Mouse (Mus musculus): Measurements from ENCODE around the gene Tnfrsf17. TPM values are rescaled to one million over a fixed set of nuclear protein-coding genes. Genes with fewer than 3 reads are reported as not detected.
"Not testable (repeated sequence)": the region's sequence is repeated elsewhere in the genome, so short reads cannot be mapped to it uniquely, and the experiment has no call there.

Gene Tnfrsf17
- 1.7 TPM in 1 of 2 replicates, not detected in the other for total RNA-seq (2015)
- total RNA-seq (2017) = 0.18 TPM in 1 of 2 replicates, not detected in the other

GRCm38 (mm10) chr16:11313512-11313911 lies at the start of gene Tnfrsf17:
Tnfrsf17 (plus strand) TSS chr16:11313812.
- no peak for ATAC-seq (ENCODE audit: poor library complexity, severe bottlenecking)

GRCm38 (mm10) chr16:11266556-11266955 lies 47.1 kb upstream of the Tnfrsf17 start:
- no peak for ATAC-seq (ENCODE audit: poor library complexity, severe bottlenecking)

GRCm38 (mm10) chr16:11269808-11270207 lies 43.8 kb upstream of the Tnfrsf17 start:
- no peak for ATAC-seq (ENCODE audit: poor library complexity, severe bottlenecking)

GRCm38 (mm10) chr16:11270642-11271041 lies 43.0 kb upstream of the Tnfrsf17 start:
- peak; percentile 47; the same call in 1 of the 2 replicates for ATAC-seq (ENCODE audit: poor library complexity, severe bottlenecking)

- ATAC-seq (ENCODE audit: poor library complexity, severe bottlenecking) = no peak
These were observed 42.5 kb upstream of the Tnfrsf17 start for GRCm38 (mm10) chr16:11271073-11271472.

GRCm38 (mm10) chr16:11276888-11277287 lies 36.7 kb upstream of the Tnfrsf17 start:
- ATAC-seq (ENCODE audit: poor library complexity, severe bottlenecking) = no peak

- ATAC-seq (ENCODE audit: poor library complexity, severe bottlenecking) = no peak
These were observed 34.8 kb upstream of the Tnfrsf17 start for GRCm38 (mm10) chr16:11278778-11279177.

- no peak for ATAC-seq (ENCODE audit: poor library complexity, severe bottlenecking)
These were observed 30.9 kb upstream of the Tnfrsf17 start for GRCm38 (mm10) chr16:11282655-11283232.

- peak; percentile 43; the same call in 1 of the 2 replicates for ATAC-seq (ENCODE audit: poor library complexity, severe bottlenecking)
These were observed 28.7 kb upstream of the Tnfrsf17 start for GRCm38 (mm10) chr16:11284881-11285280.

GRCm38 (mm10) chr16:11285949-11286348 lies 27.7 kb upstream of the Tnfrsf17 start:
- no peak for ATAC-seq (ENCODE audit: poor library complexity, severe bottlenecking)

GRCm38 (mm10) chr16:11288873-11289272 lies 24.7 kb upstream of the Tnfrsf17 start:
- ATAC-seq (ENCODE audit: poor library complexity, severe bottlenecking) = not testable (repeated sequence)

- ATAC-seq (ENCODE audit: poor library complexity, severe bottlenecking) = not testable (repeated sequence)
These were observed 18.0 kb upstream of the Tnfrsf17 start for GRCm38 (mm10) chr16:11295583-11295982.

GRCm38 (mm10) chr16:11297700-11298099 lies 15.9 kb upstream of the Tnfrsf17 start:
- not testable (repeated sequence) for ATAC-seq (ENCODE audit: poor library complexity, severe bottlenecking)

- no peak for ATAC-seq (ENCODE audit: poor library complexity, severe bottlenecking)
These were observed 9.9 kb upstream of the Tnfrsf17 start for GRCm38 (mm10) chr16:11303741-11304140.

- no peak for ATAC-seq (ENCODE audit: poor library complexity, severe bottlenecking)
These were observed 8.1 kb upstream of the Tnfrsf17 start for GRCm38 (mm10) chr16:11305531-11305930.

- no peak for ATAC-seq (ENCODE audit: poor library complexity, severe bottlenecking)
These were observed 2.2 kb downstream of the Tnfrsf17 start for GRCm38 (mm10) chr16:11315786-11316320.

- no peak for ATAC-seq (ENCODE audit: poor library complexity, severe bottlenecking)
These were observed 3.1 kb downstream of the Tnfrsf17 start for GRCm38 (mm10) chr16:11316748-11317147.

GRCm38 (mm10) chr16:11317324-11317723 lies 3.7 kb downstream of the Tnfrsf17 start:
- ATAC-seq (ENCODE audit: poor library complexity, severe bottlenecking) = peak; percentile 72

GRCm38 (mm10) chr16:11322409-11323323 lies 9.1 kb downstream of the Tnfrsf17 start, which contains the start of gene Snx29:
Snx29 (plus strand) TSS chr16:11322908.
- peak; percentile 98 for ATAC-seq (ENCODE audit: poor library complexity, severe bottlenecking)

- ATAC-seq (ENCODE audit: poor library complexity, severe bottlenecking) = peak; percentile 57
These were observed 9.9 kb downstream of the Tnfrsf17 start for GRCm38 (mm10) chr16:11323324-11324051.
